Mouse (Mus musculus): ENCODE measurements at regions not wholly inside any gene's neighbourhood (a gene's known extent, or its start where the extent isn't known, plus 50 kb on each side); places are given as distances from the start of the nearest gene placed in this dataset.
A peak's percentile ranks its signal among the peaks of the same experiment; 100 is the strongest.

- DNase-seq (ENCODE audit: low spot score) (no peak), ATAC-seq (ENCODE audit: low FRiP score) (no peak)
- H3K9me3 ChIP-seq (ENCODE audit: control insufficient read depth, low read length): no peaks in the 10 kb centered on the region
- no peaks in the 10 kb centered on the region for H3K27me3 ChIP-seq (ENCODE audit: control insufficient read depth, insufficient read depth, low read length)
- no peak overlapping the region for H3K4me2 ChIP-seq (replicated peaks; ENCODE audit: low read depth, low read length)
- H3K4me3 ChIP-seq (ENCODE audit: low read depth, low read length): no peak overlapping the region
- 89% methylated on average over 2 of the region's 2 CpGs for WGBS
- H3K36me3 ChIP-seq (ENCODE audit: control insufficient read depth, insufficient read depth, low read length): no peaks in the 10 kb centered on the region
- H3K4me1 ChIP-seq (replicated peaks; ENCODE audit: control insufficient read depth, insufficient read depth, low read length): no peaks in the 10 kb centered on the region
- no peak overlapping the region for H3K9ac ChIP-seq (ENCODE audit: low read depth, low read length)
- no peak overlapping the region for H3K27ac ChIP-seq (ENCODE audit: low read depth, low read length)
Measured at GRCm38 (mm10) chr6:143635043-143635442, 468.0 kb downstream of the Etnk1 start.

DNA sequence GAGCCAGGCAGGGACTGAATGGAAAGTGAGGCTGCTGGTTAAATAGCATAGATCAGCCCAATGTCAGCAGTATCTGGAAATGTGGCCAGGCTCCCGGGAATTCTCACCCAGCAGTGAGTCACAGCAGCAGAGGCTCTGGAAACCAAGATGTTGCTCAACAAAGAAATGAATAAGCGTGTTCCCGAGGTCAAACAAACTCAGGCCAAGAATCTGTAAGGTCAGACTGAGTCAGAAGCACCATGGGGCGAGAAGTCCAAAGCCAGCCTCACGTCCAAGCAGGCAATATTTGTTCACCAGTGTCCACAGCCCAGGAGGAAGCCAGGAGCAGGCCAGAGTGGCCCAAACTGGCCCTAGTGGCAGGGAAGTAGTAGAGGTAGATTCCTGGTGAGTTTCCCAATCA, 473.6 kb downstream of the Etnk1 start:
- no peaks in the 10 kb centered on the region for H3K27me3 ChIP-seq (ENCODE audit: control insufficient read depth, insufficient read depth, low read length)
- no peak overlapping the region for H3K9ac ChIP-seq (ENCODE audit: low read depth, low read length)
- no peaks in the 10 kb centered on the region for H3K4me1 ChIP-seq (replicated peaks; ENCODE audit: control insufficient read depth, insufficient read depth, low read length)
- WGBS: 73% methylated on average over 5 of the region's 5 CpGs
- H3K4me3 ChIP-seq (ENCODE audit: low read depth, low read length): no peak overlapping the region
- no peaks in the 10 kb centered on the region for H3K36me3 ChIP-seq (ENCODE audit: control insufficient read depth, insufficient read depth, low read length)
- H3K9me3 ChIP-seq (ENCODE audit: control insufficient read depth, low read length): no peaks in the 10 kb centered on the region
- no peak overlapping the region for H3K4me2 ChIP-seq (replicated peaks; ENCODE audit: low read depth, low read length)
- ATAC-seq (ENCODE audit: low FRiP score): no peak
- H3K27ac ChIP-seq (ENCODE audit: low read depth, low read length): no peak overlapping the region
- DNase-seq (ENCODE audit: low spot score): no peak

DNA sequence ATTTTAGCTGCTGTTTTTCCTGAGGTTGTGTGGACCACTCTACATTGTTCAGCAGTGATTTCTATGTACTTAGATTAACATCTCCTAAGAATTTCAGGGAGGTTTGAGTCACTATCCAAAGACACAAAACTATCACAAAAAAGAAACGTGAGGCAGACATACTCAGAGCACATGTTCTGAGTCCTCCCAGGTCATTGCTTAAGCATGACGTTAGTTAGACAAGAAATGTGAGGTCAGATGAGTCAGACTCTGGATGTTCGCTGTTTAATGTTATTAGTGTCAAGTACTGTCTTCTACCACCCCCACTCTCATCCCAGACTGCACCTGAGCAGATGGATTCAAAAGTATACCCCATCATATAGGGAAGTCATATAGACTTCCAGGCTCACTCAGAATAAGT, 475.0 kb downstream of the Etnk1 start:
- H3K4me2 ChIP-seq (replicated peaks; ENCODE audit: low read depth, low read length): no peak overlapping the region
- 91% methylated on average over 3 of the region's 3 CpGs for WGBS
- H3K27ac ChIP-seq (ENCODE audit: low read depth, low read length): no peak overlapping the region
- no peaks in the 10 kb centered on the region for H3K9me3 ChIP-seq (ENCODE audit: control insufficient read depth, low read length)
- H3K4me1 ChIP-seq (replicated peaks; ENCODE audit: control insufficient read depth, insufficient read depth, low read length): no peaks in the 10 kb centered on the region
- ATAC-seq (ENCODE audit: low FRiP score) (no peak), DNase-seq (ENCODE audit: low spot score) (no peak)
- H3K27me3 ChIP-seq (ENCODE audit: control insufficient read depth, insufficient read depth, low read length): no peaks in the 10 kb centered on the region
- H3K36me3 ChIP-seq (ENCODE audit: control insufficient read depth, insufficient read depth, low read length): no peaks in the 10 kb centered on the region
- H3K4me3 ChIP-seq (ENCODE audit: low read depth, low read length): no peak overlapping the region
- H3K9ac ChIP-seq (ENCODE audit: low read depth, low read length): no peak overlapping the region

- Histone ChIP-seq H3K27me3 (ENCODE audit: control insufficient read depth, insufficient read depth, low read length) (no peaks in the 10 kb centered on the region), H3K9ac (ENCODE audit: low read depth, low read length) (no peak overlapping the region), H3K27ac (ENCODE audit: low read depth, low read length) (no peak overlapping the region), H3K4me3 (ENCODE audit: low read depth, low read length) (no peak overlapping the region), H3K36me3 (ENCODE audit: control insufficient read depth, insufficient read depth, low read length) (no peaks in the 10 kb centered on the region), H3K9me3 (ENCODE audit: control insufficient read depth, low read length) (no peaks in the 10 kb centered on the region), H3K4me1 (replicated peaks; ENCODE audit: control insufficient read depth, insufficient read depth, low read length) (no peaks in the 10 kb centered on the region), H3K4me2 (replicated peaks; ENCODE audit: low read depth, low read length) (no peak overlapping the region)
- 84% methylated on average over 4 of the region's 4 CpGs for WGBS
- DNase-seq (ENCODE audit: low spot score) (no peak), ATAC-seq (ENCODE audit: low FRiP score) (no peak)
Measured at GRCm38 (mm10) chr6:143645989-143646388, 479.0 kb downstream of the Etnk1 start.

GRCm38 (mm10) chr6:143648501-143648900, 481.5 kb downstream of the Etnk1 start:
- Histone ChIP-seq H3K9ac (ENCODE audit: low read depth, low read length) (no peak overlapping the region), H3K4me2 (replicated peaks; ENCODE audit: low read depth, low read length) (no peak overlapping the region), H3K36me3 (ENCODE audit: control insufficient read depth, insufficient read depth, low read length) (no peaks in the 10 kb centered on the region), H3K9me3 (ENCODE audit: control insufficient read depth, low read length) (0 out of 2 replicates have a peak, but pooled peaks cover 3% of the 10 kb centered on the region), H3K27me3 (ENCODE audit: control insufficient read depth, insufficient read depth, low read length) (no peaks in the 10 kb centered on the region), H3K27ac (ENCODE audit: low read depth, low read length) (no peak overlapping the region), H3K4me1 (replicated peaks; ENCODE audit: control insufficient read depth, insufficient read depth, low read length) (no peaks in the 10 kb centered on the region), H3K4me3 (ENCODE audit: low read depth, low read length) (no peak overlapping the region)
- WGBS: 77% methylated on average over 3 of the region's 3 CpGs
- no peak for DNase-seq (ENCODE audit: low spot score)
- peak; percentile 57; the same call in 1 of the 2 replicates for ATAC-seq (ENCODE audit: low FRiP score)

GRCm38 (mm10) chr6:143656576-143656975, 489.6 kb downstream of the Etnk1 start:
- no peaks in the 10 kb centered on the region for H3K36me3 ChIP-seq (ENCODE audit: control insufficient read depth, insufficient read depth, low read length)
- H3K27ac ChIP-seq (ENCODE audit: low read depth, low read length): no peak overlapping the region
- H3K4me2 ChIP-seq (replicated peaks; ENCODE audit: low read depth, low read length): no peak overlapping the region
- H3K4me3 ChIP-seq (ENCODE audit: low read depth, low read length): no peak overlapping the region
- H3K9ac ChIP-seq (ENCODE audit: low read depth, low read length): no peak overlapping the region
- H3K9me3 ChIP-seq (ENCODE audit: control insufficient read depth, low read length): 0 out of 2 replicates have a peak, but pooled peaks cover 3% of the 10 kb centered on the region
- no peak for DNase-seq (ENCODE audit: low spot score)
- ATAC-seq (ENCODE audit: low FRiP score): no peak
- H3K4me1 ChIP-seq (replicated peaks; ENCODE audit: control insufficient read depth, insufficient read depth, low read length): no peaks in the 10 kb centered on the region
- WGBS: 78% methylated on average over 5 of the region's 5 CpGs
- no peaks in the 10 kb centered on the region for H3K27me3 ChIP-seq (ENCODE audit: control insufficient read depth, insufficient read depth, low read length)

DNA sequence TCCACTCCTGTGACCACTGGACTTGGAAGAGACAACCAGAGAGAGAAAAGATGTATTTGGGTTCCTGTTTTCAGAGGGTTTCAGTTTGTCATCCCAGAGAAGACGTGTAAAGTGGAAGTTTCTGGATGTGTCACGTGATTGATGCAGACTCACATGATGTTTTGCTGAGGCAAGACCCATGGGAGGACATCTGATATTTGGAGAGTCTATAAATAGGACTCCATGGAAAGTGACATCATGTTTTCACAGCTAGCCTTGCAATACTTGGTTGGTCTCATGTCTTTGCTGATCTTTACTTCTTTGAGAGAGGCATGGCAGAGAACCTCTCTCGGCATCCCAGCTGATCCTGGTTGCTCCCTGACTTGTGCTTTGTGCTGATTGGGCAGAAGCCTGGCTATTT, 493.8 kb downstream of the Etnk1 start:
- DNase-seq (ENCODE audit: low spot score) (no peak), ATAC-seq (ENCODE audit: low FRiP score) (no peak)
- Histone ChIP-seq H3K9ac (ENCODE audit: low read depth, low read length) (no peak overlapping the region), H3K4me1 (replicated peaks; ENCODE audit: control insufficient read depth, insufficient read depth, low read length) (no peaks in the 10 kb centered on the region), H3K4me3 (ENCODE audit: low read depth, low read length) (no peak overlapping the region), H3K36me3 (ENCODE audit: control insufficient read depth, insufficient read depth, low read length) (no peaks in the 10 kb centered on the region), H3K9me3 (ENCODE audit: control insufficient read depth, low read length) (no peaks in the 10 kb centered on the region), H3K27me3 (ENCODE audit: control insufficient read depth, insufficient read depth, low read length) (no peaks in the 10 kb centered on the region), H3K4me2 (replicated peaks; ENCODE audit: low read depth, low read length) (no peak overlapping the region), H3K27ac (ENCODE audit: low read depth, low read length) (no peak overlapping the region)
- 90% methylated on average over 3 of the region's 3 CpGs for WGBS

DNA sequence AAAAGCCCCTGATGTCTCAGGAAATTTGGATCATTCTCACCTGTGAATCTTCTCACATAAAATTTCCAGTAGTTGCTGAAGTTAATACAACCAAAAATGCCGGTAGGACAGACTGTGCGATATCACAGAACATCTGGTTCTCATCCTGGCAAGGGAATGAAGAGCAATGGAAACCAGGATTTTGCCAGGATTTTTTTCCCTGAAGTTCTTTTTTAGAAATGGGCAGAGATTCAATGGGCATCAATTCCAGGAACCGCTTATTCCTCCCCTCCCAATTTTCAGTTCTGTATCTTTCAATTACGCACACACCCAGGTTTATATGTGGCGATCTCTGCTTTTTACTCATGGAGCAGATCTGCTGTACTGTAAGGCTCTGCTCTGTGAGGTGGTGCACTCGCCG, 496.3 kb downstream of the Etnk1 start:
- no peak overlapping the region for H3K27ac ChIP-seq (ENCODE audit: low read depth, low read length)
- no peak overlapping the region for H3K9ac ChIP-seq (ENCODE audit: low read depth, low read length)
- no peaks in the 10 kb centered on the region for H3K4me1 ChIP-seq (replicated peaks; ENCODE audit: control insufficient read depth, insufficient read depth, low read length)
- no peaks in the 10 kb centered on the region for H3K27me3 ChIP-seq (ENCODE audit: control insufficient read depth, insufficient read depth, low read length)
- WGBS: 93% methylated on average over 7 of the region's 7 CpGs
- DNase-seq (ENCODE audit: low spot score) (no peak), ATAC-seq (ENCODE audit: low FRiP score) (no peak)
- no peak overlapping the region for H3K4me3 ChIP-seq (ENCODE audit: low read depth, low read length)
- H3K36me3 ChIP-seq (ENCODE audit: control insufficient read depth, insufficient read depth, low read length): no peaks in the 10 kb centered on the region
- H3K9me3 ChIP-seq (ENCODE audit: control insufficient read depth, low read length): no peaks in the 10 kb centered on the region
- H3K4me2 ChIP-seq (replicated peaks; ENCODE audit: low read depth, low read length): no peak overlapping the region

DNA sequence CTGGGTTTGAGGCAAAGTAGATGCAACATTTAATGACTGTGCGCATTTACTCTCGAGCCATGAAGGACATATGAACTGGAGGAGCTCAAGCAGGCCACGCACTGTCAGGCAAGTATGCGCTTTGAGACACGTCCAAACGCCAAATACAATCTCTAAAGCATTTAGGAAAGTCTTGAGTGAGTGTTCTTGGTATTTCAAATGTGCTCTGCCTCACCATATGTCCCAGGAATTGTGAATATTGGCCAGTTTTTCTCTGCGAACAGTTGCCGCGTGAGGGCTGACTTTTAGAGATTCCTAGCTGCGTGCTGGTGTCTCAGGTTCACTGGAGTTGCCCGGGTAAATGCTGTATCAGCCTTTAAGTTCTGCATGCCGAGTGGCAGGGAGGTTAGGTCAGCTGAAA, 498.4 kb downstream of the Etnk1 start:
- WGBS: 89% methylated on average over 12 of the region's 12 CpGs
- ATAC-seq (ENCODE audit: low FRiP score): no peak
- Histone ChIP-seq H3K4me3 (ENCODE audit: low read depth, low read length) (no peak overlapping the region), H3K27ac (ENCODE audit: low read depth, low read length) (no peak overlapping the region), H3K9ac (ENCODE audit: low read depth, low read length) (no peak overlapping the region), H3K27me3 (ENCODE audit: control insufficient read depth, insufficient read depth, low read length) (no peaks in the 10 kb centered on the region), H3K36me3 (ENCODE audit: control insufficient read depth, insufficient read depth, low read length) (no peaks in the 10 kb centered on the region), H3K4me2 (replicated peaks; ENCODE audit: low read depth, low read length) (no peak overlapping the region), H3K9me3 (ENCODE audit: control insufficient read depth, low read length) (no peaks in the 10 kb centered on the region), H3K4me1 (replicated peaks; ENCODE audit: control insufficient read depth, insufficient read depth, low read length) (no peaks in the 10 kb centered on the region)
- DNase-seq (ENCODE audit: low spot score): no peak
